Mouse (Mus musculus) heart, postnatal 25 days (tissue): ENCODE results near the gene Rtl5. TPM values are rescaled to one million over a fixed set of nuclear protein-coding genes. Genes with fewer than 3 reads are reported as not detected.

Source experiments
- DNase-seq: peaks from one replicate; pipeline ENCODE4 v3.0.0; 2022; ENCODE audit warnings: low spot score
- intact Hi-C: fragments of 180-260 bp; cut with DNase I; formaldehyde crosslinking; loops from one replicate; pipeline ENCODE4 v1.15.1; 2025
- total RNA-seq, 2 experiments: library from RNA; stranded (reverse); gene quantifications; 2 replicates each; pipeline ENCODE4 v1.2.3; 2021

Rtl5 gene
- total RNA-seq, 2 experiments from 2014 or later = 1.4 to 1.8 TPM

DNA sequence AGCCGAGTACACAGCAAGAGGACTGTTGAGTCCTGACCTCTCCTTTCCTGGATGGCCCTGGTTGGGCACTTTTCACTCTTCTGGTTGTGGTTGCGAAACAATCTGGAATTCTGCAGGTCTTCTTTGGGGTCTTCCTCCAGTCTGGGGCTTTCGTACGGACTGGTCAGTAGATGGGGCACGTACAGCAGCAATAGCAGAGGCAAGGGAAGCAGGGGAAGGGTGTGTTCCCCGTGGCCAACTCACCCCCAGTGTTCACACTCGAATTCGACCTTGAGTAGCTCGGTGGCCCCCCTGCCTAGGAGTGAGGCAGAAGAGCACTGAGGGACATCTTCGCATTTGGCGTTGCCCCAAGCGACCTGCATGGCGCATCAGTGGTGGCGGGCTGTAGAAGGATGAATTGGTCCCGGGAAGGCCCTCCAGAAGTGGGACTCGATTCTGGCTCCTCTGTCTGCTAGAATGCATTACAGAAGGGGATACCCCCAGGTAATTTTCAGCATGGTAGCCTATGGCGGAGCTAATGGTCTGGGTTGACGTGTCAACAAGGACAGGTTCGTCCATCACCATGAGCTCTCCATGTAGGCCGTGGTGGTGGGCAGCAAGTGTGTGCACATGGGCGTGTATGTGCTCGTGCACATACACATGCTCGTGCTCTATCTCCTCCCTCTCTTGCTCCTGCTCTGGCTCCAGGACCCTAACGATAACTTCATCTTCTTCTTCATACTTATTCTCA, 2.1 kb downstream of the Rtl5 start:
- intact Hi-C loops = loop anchor here (5.0 to 10.0 kb wide), 2 partner anchors 117 to 264 kb away; no protein-coding TSS in a partner anchor
- DNase-seq = no peak

DNA sequence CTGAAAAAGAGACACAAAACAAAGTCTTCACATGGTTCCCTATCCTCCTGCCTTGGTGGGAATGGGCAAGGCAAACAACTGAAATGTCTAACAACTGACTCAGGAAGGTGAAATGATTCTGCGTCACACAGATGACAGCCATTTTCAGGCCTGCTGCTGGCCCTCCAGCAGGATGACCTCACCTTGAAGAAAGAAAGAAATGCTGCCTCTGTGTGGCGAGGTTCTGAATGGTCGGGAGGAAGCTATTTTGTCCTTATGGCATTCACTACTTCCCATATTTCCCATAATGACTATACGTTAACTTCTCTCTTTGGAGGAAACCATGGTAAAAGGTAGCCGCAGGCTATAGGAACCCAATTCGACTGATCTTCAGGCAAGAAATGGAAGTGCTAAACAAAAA, 4.0 kb downstream of the Rtl5 start:
- DNase-seq = no peak
- intact Hi-C loops = loop anchor here (5.0 to 10.0 kb wide), 2 partner anchors 115 to 262 kb away; no protein-coding TSS in a partner anchor

DNA sequence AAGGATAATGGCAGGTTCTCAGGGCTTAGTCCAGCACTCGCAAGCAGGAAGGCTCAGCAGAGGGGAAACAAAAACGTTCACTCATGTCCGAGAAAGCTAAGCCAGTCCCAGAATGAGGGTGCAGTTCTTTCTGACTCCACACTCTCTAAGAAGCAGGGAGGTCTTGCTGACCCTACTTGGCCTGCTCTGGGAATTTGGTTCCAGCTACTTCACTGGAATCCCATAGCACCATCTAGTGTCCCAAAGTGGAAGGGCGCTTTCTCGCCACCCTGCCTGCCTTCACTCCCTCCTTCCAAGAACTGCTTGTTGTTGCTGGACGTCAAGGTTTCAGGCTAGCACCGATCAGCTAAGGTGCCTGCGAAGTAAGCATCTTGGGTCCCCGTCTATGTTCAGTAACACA, 5.0 kb downstream of the Rtl5 start:
- intact Hi-C loops = loop anchor here (1.0 to 10.0 kb wide), 3 partner anchors 84 to 261 kb away; no protein-coding TSS in a partner anchor
- DNase-seq = no peak

DNA sequence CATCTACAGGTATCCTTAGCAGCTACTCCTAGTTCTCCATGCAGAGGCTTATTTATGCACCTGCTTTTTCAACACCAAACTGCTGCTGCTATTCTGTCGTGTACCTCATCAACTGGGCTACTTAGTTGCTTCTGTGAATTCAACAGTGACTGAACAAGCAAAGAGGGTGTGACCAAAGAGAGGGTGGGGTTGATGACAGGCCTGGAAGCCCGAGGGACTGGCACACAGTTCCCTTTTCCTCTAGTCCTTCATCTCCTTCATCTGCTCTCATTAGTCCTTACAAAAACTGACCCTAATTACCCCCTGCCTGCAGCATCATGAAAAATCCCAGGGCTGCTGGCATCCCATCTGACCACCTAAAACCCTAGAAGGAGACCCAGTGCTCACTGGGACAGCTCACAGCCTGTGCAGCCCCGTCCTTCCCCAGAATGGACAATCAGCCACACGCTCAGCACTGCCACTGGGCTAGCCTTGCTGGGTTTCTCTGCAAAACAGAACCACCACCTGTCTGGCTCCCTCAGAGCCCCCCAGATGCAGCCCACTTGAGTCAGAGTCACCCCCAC, 5.8 kb downstream of the Rtl5 start:
- intact Hi-C loops = loop anchor here (5.0 to 10.0 kb wide), 2 partner anchors 113 to 260 kb away; no protein-coding TSS in a partner anchor
- no peak for DNase-seq

DNA sequence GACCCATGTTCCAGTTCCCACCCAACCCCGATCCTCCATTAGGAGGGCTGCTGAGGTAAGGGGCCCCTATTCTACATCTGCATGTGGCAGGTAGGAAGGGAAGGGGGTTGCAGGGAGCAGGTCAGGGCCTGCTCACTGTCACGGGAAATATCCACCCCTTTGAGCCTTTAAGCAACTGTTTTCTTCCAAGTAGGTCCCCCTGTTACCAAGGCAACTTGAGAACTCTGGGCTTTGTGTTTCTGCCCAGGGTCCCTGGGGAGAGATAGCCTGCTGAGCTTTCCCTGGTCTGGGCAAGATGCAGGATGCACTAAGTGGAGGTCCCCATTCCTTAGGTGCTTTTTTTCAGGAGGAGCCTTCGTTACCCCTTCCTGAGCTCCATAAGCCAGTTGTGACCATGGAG, 7.0 kb downstream of the Rtl5 start:
- intact Hi-C loops = loop anchor here (10.0 kb wide), 1 partner anchor 259 kb away; no protein-coding TSS in a partner anchor
- no peak for DNase-seq

DNA sequence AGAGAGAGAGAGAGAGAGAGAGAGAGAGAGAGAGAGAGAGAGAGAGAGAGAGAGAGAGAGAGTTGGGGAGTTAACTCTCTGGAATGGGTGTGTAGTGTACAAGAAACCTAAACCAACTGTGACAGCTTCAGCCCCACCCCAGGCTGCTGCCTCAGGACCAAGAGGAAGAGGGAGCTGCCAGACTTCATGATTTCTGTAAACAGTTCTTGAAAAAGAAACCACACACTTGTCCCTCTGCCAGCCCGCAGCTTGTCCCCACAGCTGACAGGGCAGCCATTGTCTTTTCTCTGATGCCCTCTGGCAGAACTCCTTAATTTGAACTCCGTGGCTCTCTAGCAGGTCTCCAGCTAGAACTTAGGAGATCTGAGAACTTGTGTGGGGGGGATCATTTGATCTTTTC, 10.2 kb downstream of the Rtl5 start:
- intact Hi-C loops = loop anchor here (10.0 kb wide), 1 partner anchor 256 kb away; no protein-coding TSS in a partner anchor
- peak; percentile 16 for DNase-seq

DNA sequence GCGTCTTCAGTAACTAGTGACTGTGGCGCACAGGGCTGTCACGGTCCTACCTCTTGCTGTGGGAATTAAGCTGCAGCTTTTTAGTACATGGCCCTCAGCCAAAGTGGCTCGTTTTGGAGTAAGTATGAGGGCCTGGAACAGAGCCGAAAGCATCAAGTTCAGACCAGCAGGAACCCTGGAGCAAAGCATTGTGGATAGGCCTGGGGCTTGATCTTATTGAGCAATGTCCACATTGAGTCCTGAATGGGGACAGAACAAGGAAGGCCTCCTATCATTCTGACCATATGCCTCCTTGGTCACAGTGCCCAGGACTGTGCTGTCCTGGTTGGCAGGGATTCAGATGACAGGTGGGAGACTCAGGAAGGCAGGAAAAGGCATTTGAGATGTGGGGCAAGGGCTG, 10.9 kb downstream of the Rtl5 start:
- no peak for DNase-seq
- intact Hi-C loops = loop anchor here (10.0 kb wide), 1 partner anchor 255 kb away; no protein-coding TSS in a partner anchor

DNA sequence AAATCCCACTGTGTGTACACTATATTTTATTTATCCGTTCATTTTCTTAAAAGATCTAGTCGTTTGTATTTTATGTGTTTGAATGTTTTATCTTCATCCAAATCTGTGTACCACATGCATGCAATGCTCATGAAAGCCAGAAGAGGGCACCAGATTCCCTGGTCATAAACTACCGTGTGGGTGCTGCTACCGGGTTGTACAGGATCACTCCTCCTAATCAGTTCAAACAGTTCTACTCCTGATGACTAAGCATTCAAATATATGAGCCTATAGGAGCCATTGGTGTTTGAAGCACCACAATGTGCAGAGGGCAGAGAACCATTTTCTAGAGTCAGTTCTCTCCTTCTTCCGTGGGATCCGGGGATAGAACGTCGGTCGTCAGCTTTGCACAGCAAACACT, 11.7 kb downstream of the Rtl5 start:
- DNase-seq = no peak
- intact Hi-C loops = no loop called here

DNA sequence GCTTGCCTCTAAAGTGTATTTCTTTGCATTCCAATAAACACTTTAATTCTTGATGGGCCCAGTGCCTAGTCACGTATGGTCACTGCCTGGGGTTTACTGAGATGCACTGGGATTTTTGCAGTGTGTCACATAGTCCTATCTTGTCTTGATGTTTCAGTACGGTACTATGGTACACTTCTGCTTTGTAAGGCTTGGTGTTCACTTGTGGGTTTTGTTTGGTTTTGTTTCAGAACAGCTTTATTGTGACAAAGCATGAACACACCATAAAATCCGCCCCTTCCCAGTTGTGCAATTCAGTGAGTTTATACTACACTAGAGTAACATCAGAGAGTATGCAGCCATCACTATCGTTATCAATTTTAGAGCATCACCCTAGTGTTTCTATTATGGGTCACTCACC, 17.1 kb downstream of the Rtl5 start:
- intact Hi-C loops = no loop called here
- no peak for DNase-seq

DNA sequence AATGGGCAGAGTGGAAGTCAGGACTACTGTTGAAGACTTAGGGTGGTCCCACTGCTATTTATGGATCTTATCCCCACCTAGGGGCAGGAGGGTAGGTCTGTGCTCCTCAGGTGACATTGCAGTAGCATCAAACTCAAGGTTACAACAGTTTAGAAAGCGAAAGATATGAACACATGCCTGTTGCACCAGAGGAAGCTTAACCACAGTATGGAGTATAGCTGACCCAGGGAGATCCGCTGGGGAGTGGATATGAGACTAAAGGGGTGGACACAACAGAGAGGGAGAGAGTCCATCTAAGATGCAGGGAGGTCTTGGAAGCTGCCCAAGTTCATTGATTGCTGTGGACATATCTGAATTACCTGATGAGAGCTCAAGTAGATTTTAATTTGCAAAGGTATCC, 17.7 kb downstream of the Rtl5 start:
- intact Hi-C loops = no loop called here
- no peak for DNase-seq

DNA sequence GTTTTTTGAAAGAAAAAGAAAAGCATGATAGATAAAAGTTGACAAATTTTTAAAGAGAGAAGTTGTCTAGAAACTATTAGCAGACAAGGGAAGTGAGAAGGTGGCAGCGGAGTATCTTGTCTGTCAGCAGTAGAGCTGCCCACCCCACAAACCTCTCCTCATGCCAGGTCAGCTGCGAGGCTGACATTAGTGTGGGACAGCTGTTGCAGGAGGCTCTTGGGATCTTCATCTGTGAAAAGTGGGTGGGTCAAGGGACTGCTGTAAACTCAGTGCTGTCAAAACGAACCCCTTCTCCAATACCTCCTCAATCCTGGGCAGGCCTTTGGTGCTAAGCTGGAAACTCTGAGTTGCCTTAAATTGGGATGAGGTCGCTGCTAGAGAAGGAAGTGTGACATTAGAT, 19.9 kb downstream of the Rtl5 start:
- DNase-seq = no peak

DNA sequence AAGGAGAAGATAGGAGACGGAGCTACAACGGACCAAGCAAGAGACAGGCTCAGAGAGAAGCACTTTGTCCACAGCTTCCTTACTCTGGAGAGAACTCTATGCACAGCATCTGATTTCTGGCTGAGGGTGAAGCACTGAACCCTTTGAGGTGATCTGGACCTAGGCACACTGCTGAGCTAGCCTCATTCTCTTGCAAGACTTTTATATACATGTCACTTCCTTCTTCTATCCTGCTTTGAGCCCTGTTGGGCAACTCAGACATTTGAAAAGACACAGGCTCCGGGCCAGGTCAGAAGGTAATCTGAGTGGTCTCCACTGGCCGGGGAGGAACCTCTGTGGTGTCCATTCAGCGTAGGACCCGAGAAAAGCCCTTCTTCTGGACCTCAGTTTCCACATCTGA, 20.6 kb downstream of the Rtl5 start:
- no peak for DNase-seq
- intact Hi-C loops = no loop called here

More for the DNA sequence above, 19.9 kb downstream of the Rtl5 start:
- intact Hi-C loops = no loop called here

DNA sequence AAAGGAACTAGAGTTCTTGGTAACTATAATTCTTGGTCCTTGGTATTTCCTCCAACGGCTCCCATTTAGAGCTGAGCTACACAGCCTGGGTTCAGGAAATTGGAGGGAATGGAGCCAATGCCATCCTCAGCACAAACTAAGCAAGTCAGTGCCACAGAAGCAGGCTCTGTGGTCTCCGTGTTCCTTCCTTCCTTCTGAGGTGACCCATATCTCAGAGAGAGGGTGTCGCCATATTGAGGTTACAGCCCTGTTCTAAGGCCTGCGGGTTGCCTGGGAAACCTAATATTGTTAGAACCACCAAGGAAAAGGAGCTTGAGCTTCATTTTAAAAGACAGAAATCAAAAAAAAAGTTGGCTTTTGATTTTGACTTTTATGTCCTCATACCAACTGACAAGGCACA, 28.7 kb downstream of the Rtl5 start:
- DNase-seq = no peak
- intact Hi-C loops = no loop called here

DNA sequence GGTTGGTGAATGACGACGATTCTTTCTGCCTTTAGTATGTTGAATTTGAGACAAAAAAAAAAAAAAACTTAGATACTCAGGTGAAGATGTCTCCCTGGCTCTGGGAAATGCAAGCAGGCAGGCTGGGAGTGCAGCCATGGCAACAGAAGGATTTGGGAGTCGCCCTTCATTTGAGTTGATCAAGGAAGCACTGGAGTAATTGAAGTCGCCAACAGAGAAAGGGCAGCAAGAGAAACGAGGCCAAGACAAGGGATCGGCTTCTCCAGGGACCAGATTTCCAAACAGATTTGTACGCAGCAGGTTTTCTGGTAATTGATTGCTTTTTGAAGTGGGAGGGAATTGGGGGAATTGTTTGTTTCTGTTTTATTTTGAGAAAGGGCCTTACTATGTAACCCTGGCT, 29.5 kb downstream of the Rtl5 start:
- DNase-seq = no peak
- intact Hi-C loops = no loop called here

DNA sequence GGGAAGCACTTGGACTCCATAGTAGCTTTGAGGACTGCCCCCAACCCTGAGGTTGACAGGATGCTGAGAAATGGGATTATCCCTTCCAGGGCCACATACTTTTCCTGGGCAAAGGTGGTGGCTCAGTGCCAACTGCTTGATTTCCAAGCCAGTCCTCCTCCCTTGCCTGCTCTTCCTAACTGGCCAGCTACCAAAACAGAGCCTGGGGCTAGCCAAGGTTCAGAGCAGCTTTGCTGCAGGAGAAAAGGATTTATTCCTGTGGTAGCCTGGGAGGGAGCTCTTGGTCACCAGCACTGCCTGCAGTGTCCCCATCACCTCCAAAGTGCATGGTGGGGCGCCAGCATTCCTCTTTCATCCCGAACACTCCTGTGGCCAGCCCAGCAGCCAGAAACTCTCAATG, 33.6 kb downstream of the Rtl5 start:
- intact Hi-C loops = no loop called here
- peak; percentile 9 for DNase-seq

DNA sequence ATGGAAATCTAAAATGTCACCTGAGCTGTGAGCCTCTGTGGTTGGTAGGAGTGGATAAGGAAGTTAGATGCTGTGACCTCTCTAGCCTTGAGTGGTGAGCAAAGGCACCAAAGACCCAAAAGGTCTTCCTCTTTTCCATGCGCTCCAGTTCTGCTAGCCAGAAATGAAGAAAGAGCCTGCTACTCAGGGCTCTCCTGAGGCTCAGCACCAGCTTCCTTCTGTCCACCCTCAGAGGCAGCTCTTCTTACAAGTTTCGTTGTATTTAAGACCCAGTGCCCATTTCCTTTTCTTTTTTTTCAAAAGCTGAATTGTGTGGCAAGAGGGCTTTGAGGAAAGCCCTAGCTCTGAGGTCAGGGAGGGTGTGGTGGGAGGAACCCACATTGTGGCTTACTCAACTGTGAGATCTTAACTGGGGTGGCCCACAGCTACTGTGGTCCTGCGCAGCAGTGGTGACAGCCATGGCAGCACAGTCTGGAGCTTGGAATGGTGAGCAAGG, 34.2 kb downstream of the Rtl5 start:
- no peak for DNase-seq
- intact Hi-C loops = no loop called here

DNA sequence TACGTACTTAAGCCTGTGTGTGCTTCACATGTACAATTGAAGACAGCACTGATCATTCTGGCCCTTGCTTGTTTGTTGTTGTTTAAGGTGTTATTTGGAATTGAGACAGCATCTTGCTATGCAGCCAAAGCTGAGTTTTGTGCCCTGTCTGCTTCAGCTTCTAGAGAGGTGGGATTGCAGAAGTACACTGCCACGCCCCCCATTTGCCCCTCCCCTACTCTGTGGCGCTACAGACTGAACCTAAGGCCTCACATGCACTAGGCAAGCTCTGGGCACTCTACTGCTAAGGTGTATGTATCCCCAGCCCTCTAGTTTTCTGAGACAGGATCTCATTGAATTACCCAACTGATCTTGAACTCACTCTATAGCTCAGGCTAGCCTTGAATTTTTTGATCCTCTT, 35.4 kb downstream of the Rtl5 start:
- no peak for DNase-seq
- intact Hi-C loops = no loop called here

DNA sequence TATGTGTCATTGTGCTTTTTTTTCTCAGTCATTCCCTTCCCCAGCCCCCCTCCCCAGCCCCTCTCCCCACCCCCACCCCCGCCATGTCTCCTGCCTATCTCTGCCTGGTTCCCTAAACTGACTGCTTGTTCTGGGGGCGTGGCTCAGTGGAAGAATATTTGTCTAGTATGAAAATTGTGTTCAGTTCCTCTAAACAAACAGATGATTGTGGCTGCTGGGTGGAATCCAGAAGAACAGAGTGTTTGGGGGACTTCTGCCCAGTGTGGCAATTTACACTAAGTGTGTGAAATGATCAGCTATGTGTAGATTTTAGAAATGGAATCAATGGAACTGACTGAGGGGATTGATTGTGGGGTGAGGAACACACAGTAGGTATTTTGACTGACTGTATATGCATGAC, 37.5 kb downstream of the Rtl5 start:
- no peak for DNase-seq
- intact Hi-C loops = no loop called here

DNA sequence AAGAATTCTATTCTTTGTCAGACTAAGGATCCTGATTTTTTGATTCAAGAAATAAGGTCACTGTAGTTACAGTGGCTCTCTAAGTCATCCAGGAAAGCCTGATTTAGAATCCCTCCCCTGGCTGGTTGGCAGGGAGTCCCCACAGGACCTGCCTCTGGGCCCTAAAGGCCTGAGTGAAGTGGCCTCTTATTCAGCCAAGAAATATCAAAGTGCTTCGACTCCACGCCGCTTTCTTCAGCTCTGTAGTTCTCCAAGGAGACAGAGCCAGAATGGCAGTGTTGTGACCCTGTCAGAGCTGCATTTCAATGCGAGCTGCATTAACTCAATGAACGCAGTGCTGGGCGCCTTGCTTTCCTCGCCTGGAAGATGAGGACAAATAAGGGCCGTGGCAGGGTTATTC, 38.7 kb downstream of the Rtl5 start:
- DNase-seq = no peak
- intact Hi-C loops = no loop called here

DNA sequence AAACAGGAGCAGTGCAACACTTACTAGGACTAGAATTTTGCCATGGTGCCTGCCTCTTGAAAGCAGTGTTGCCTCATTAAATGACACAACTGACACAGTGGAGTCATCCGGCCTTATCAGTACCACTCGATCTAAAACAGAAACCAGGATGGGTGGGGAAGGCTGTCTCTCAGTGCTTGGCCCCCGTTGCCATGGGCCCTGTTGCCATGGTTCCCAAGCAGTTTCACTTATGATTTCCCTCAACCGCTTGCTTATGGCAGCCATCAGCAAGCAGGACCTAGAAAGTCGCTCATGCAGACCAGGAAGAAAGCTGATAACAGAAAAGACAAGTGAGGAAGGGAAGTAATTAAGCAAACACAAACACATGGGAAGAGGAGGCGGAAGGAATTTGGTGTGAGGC, 39.3 kb downstream of the Rtl5 start:
- DNase-seq = no peak
- intact Hi-C loops = no loop called here

DNA sequence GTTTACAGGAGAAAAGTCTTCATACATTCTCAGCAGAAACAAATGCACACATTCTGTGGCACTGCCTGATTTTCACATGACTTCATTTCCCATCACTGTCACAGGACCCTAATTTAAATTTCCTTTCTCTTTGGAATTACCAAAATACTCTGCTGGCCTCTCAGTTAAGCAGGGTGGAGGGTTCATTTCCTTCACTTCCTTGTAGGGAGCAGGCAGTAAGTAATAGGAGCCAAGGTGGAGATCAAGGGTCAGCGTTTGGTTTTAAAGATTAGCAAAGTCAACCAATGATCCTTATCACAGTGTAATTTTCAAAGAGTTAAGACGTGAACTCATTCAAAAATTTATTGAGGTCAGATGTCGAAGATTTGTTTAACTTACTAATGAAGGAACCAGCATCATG, 46.1 kb downstream of the Rtl5 start:
- intact Hi-C loops = no loop called here
- DNase-seq = no peak
